Mouse (Mus musculus): ENCODE measurements around the gene Mblac1.

Gene Mblac1

GRCm38 (mm10) chr5:138193771-138194727 is at the start of gene Mblac1:
TSS of gene Mblac1 (plus strand) at chr5:138194314.
- peak; percentile 52 to 69 for DNase-seq (ENCODE audit: low read depth in 2 of 2, low spot score in 2 of 2)

- no peak for DNase-seq (ENCODE audit: low read depth in 2 of 2, low spot score in 2 of 2)
Measured at GRCm38 (mm10) chr5:138154390-138154789, 39.7 kb upstream of the Mblac1 start.

- DNase-seq (ENCODE audit: low read depth in 2 of 2, low spot score in 2 of 2): peak; percentile 84 to 90
Measured at GRCm38 (mm10) chr5:138155443-138155976, 38.6 kb upstream of the Mblac1 start, which contains the start of gene Zfp113. TSS of gene Zfp113 (minus strand) at chr5:138155744.

GRCm38 (mm10) chr5:138160224-138160762 is 33.8 kb upstream of the Mblac1 start:
- no peak for DNase-seq (ENCODE audit: low read depth in 2 of 2, low spot score in 2 of 2)

GRCm38 (mm10) chr5:138160842-138161665 is 33.1 kb upstream of the Mblac1 start, which contains the start of gene Cops6:
TSS of gene Cops6 (plus strand) at chr5:138161071.
- peak; percentile 94 to 97 for DNase-seq (ENCODE audit: low read depth in 2 of 2, low spot score in 2 of 2)

GRCm38 (mm10) chr5:138163046-138163445 is 31.1 kb upstream of the Mblac1 start:
- no peak for DNase-seq (ENCODE audit: low read depth in 2 of 2, low spot score in 2 of 2)

- no peak for DNase-seq (ENCODE audit: low read depth in 2 of 2, low spot score in 2 of 2)
Measured at GRCm38 (mm10) chr5:138163610-138164009, 30.5 kb upstream of the Mblac1 start.

GRCm38 (mm10) chr5:138165594-138165993 is 28.5 kb upstream of the Mblac1 start:
- DNase-seq (ENCODE audit: low read depth in 2 of 2, low spot score in 2 of 2): no peak

- peak; percentile 81 for DNase-seq (ENCODE audit: low read depth in 2 of 2, low spot score in 2 of 2)
Measured at GRCm38 (mm10) chr5:138170936-138171561, 23.1 kb upstream of the Mblac1 start.

- peak; percentile 86 to 90 for DNase-seq (ENCODE audit: low read depth in 2 of 2, low spot score in 2 of 2)
Measured at GRCm38 (mm10) chr5:138171695-138172491, 22.2 kb upstream of the Mblac1 start, which contains the start of the genes Ap4m1 and Mcm7. TSS of gene Ap4m1 (plus strand) at chr5:138172002. TSS of gene Mcm7 (minus strand) at chr5:138172422.

- no peak for DNase-seq (ENCODE audit: low read depth in 2 of 2, low spot score in 2 of 2)
Measured at GRCm38 (mm10) chr5:138173217-138173616, 20.9 kb upstream of the Mblac1 start.

- peak; percentile 78 to 86 for DNase-seq (ENCODE audit: low read depth in 2 of 2, low spot score in 2 of 2)
Measured at GRCm38 (mm10) chr5:138186950-138187638, 7.0 kb upstream of the Mblac1 start, which contains the start of the genes Taf6 and Cnpy4. TSS of gene Taf6 (minus strand) at chr5:138187451. TSS of gene Cnpy4 (plus strand) at chr5:138187485.

GRCm38 (mm10) chr5:138187661-138188306 is 6.3 kb upstream of the Mblac1 start:
- DNase-seq (ENCODE audit: low read depth in 2 of 2, low spot score in 2 of 2): peak; percentile 54 to 67

GRCm38 (mm10) chr5:138194755-138195345 is 736 bp downstream of the Mblac1 start:
- peak in 1 of 2 experiments; percentile 6 for DNase-seq (ENCODE audit: low read depth in 2 of 2, low spot score in 2 of 2)

- no peak for DNase-seq (ENCODE audit: low read depth in 2 of 2, low spot score in 2 of 2)
Measured at GRCm38 (mm10) chr5:138195463-138195862, 1.3 kb downstream of the Mblac1 start.

GRCm38 (mm10) chr5:138199576-138199975 is 5.5 kb downstream of the Mblac1 start:
- DNase-seq (ENCODE audit: low read depth in 2 of 2, low spot score in 2 of 2): no peak

- DNase-seq (ENCODE audit: low read depth in 2 of 2, low spot score in 2 of 2): no peak
Measured at GRCm38 (mm10) chr5:138202086-138202485, 8.0 kb downstream of the Mblac1 start.

- DNase-seq (ENCODE audit: low read depth in 2 of 2, low spot score in 2 of 2): no peak
Measured at GRCm38 (mm10) chr5:138207253-138207652, 13.1 kb downstream of the Mblac1 start.

Measured in CD8-positive naive resting alpha-beta T cell, adult 2 months (primary cell).